Mouse (Mus musculus) bone marrow macrophage, adult 2 months (primary cell): ENCODE measurements around the gene Rtn4rl2. TPM values are rescaled to one million over a fixed set of nuclear protein-coding genes. Genes with fewer than 3 reads are reported as not detected.
A peak's percentile ranks its signal among the peaks of the same experiment; 100 is the strongest.
"Not testable (repeated sequence)": the region's sequence is repeated elsewhere in the genome, so short reads cannot be mapped to it uniquely, and the experiment has no call there.

Experiments used
- H3K27ac ChIP-seq: 2 replicates; pipeline ENCODE4 v1.5.1; 2012; ENCODE audit warnings: low read depth, low read length; ENCODE audit not compliant: insufficient read depth
- H3K4me1 ChIP-seq: 2 replicates; pipeline ENCODE4 v1.6.1; 2012; ENCODE audit warnings: low read length; ENCODE audit not compliant: control insufficient read depth, insufficient read depth
- H3K4me3 ChIP-seq: 2 replicates; pipeline ENCODE4 v1.5.1; 2012; ENCODE audit warnings: mild to moderate bottlenecking, low read length, moderate library complexity; ENCODE audit not compliant: insufficient read depth
- CTCF ChIP-seq: IDR thresholded peaks from 2 replicates; pipeline ENCODE4 v1.5.1; 2012; ENCODE audit warnings: low read depth, mild to moderate bottlenecking, low read length, moderate library complexity
- POLR2A ChIP-seq: IDR thresholded peaks from 2 replicates; pipeline ENCODE4 v1.6.1; 2012; ENCODE audit warnings: mild to moderate bottlenecking, low read depth, low read length, borderline replicate concordance
- polyA plus RNA-seq: library from polyadenylated mRNA; stranded (reverse); fragments of >200 nt; gene quantifications from 2 replicates; pipeline ENCODE4 v1.2.4, GENCODE M21; 2012; ENCODE audit not compliant: missing spikeins, insufficient read depth, insufficient read length

The Rtn4rl2 gene
- polyA plus RNA-seq, 1 experiment: not detected

- Histone ChIP-seq H3K27ac (no peak overlapping the region), H3K4me1 (no peaks in the 10 kb centered on the region), H3K4me3 (no peak overlapping the region)
- no peak for TF ChIP-seq POLR2A
- TF ChIP-seq CTCF: no peak
Observed at GRCm38 (mm10) chr2:84912722-84913121, 26.2 kb upstream of the Rtn4rl2 start.

- not testable (repeated sequence) for H3K4me3 ChIP-seq, H3K4me1 ChIP-seq, H3K27ac ChIP-seq
Observed at GRCm38 (mm10) chr2:84896686-84897085, 10.2 kb upstream of the Rtn4rl2 start.

GRCm38 (mm10) chr2:84895495-84896198 lies 9.1 kb upstream of the Rtn4rl2 start:
- H3K4me3 ChIP-seq: no peak overlapping the region
- H3K4me1 ChIP-seq: no peaks in the 10 kb centered on the region
- no peak overlapping the region for H3K27ac ChIP-seq
- TF ChIP-seq POLR2A (no peak), CTCF (no peak)

GRCm38 (mm10) chr2:84893359-84893758 lies 6.8 kb upstream of the Rtn4rl2 start:
- no peak overlapping the region for H3K4me3 ChIP-seq

GRCm38 (mm10) chr2:84890045-84890340 lies 3.5 kb upstream of the Rtn4rl2 start:
- H3K27ac ChIP-seq: no peak overlapping the region
- no peak overlapping the region for H3K4me3 ChIP-seq
- no peak for TF ChIP-seq POLR2A
- TF ChIP-seq CTCF: peak; percentile 73
- H3K4me1 ChIP-seq: no peaks in the 10 kb centered on the region

More at GRCm38 (mm10) chr2:84893359-84893758, 6.8 kb upstream of the Rtn4rl2 start:
- TF ChIP-seq POLR2A: no peak
- TF ChIP-seq CTCF: no peak
- H3K27ac ChIP-seq: no peak overlapping the region
- H3K4me1 ChIP-seq: no peaks in the 10 kb centered on the region

- H3K4me3 ChIP-seq: no peak overlapping the region
- H3K4me1 ChIP-seq: no peaks in the 10 kb centered on the region
- no peak for TF ChIP-seq CTCF
- TF ChIP-seq POLR2A: no peak
- H3K27ac ChIP-seq: no peak overlapping the region
Observed at GRCm38 (mm10) chr2:84889316-84890044, 3.0 kb upstream of the Rtn4rl2 start.

- TF ChIP-seq CTCF (peak; percentile 40), POLR2A (no peak)
- H3K4me3 ChIP-seq: no peak overlapping the region
- no peak overlapping the region for H3K27ac ChIP-seq
- no peaks in the 10 kb centered on the region for H3K4me1 ChIP-seq
Observed at GRCm38 (mm10) chr2:84888657-84889315, 2.3 kb upstream of the Rtn4rl2 start.

- peaks cover 3% of the 10 kb centered on the region; the same call in 1 of the 2 replicates for H3K4me1 ChIP-seq
- peak overlapping the region; percentile 45 for H3K4me3 ChIP-seq
- no peak overlapping the region for H3K27ac ChIP-seq
- no peak for TF ChIP-seq POLR2A
- TF ChIP-seq CTCF: peak; percentile 25; the same call in 1 of the 2 replicates
Observed at GRCm38 (mm10) chr2:84887411-84888271, 1.1 kb upstream of the Rtn4rl2 start.

GRCm38 (mm10) chr2:84886821-84887281 lies 341 bp upstream of the Rtn4rl2 start:
- Histone ChIP-seq H3K4me3 (peak overlapping the region; percentile 45), H3K4me1 (peaks cover 5% of the 10 kb centered on the region; the same call in 1 of the 2 replicates)

More at GRCm38 (mm10) chr2:84886821-84887281, 341 bp upstream of the Rtn4rl2 start:
- no peak for TF ChIP-seq CTCF
- no peak for TF ChIP-seq POLR2A
- no peak overlapping the region for H3K27ac ChIP-seq
